Mouse (Mus musculus) cerebellum, adult 18-20 months (tissue): ENCODE results near the gene Trib3.
"Not testable (repeated sequence)": the region's sequence is repeated elsewhere in the genome, so short reads cannot be mapped to it uniquely, and the experiment has no call there.

Source experiments
- DNase-seq, 2 experiments: peaks; one replicate each; pipeline ENCODE4 v3.0.0; 2021

Gene Trib3

GRCm38 (mm10) chr2:152343329-152344213, at the start of gene Trib3:
Gene Trib3, minus strand, starts transcription at chr2:152344032.
- peak; percentile 82 to 84 for DNase-seq

- no peak for DNase-seq
Observed at GRCm38 (mm10) chr2:152393225-152394017, 49.6 kb upstream of the Trib3 start.

GRCm38 (mm10) chr2:152392786-152393185, 49.0 kb upstream of the Trib3 start:
- DNase-seq: peak; percentile 57 to 61

- no peak for DNase-seq
Observed at GRCm38 (mm10) chr2:152384191-152384590, 40.4 kb upstream of the Trib3 start.

GRCm38 (mm10) chr2:152376345-152376741, 32.5 kb upstream of the Trib3 start, which contains the start of gene Nrsn2:
Gene Nrsn2, minus strand, starts transcription at chr2:152376638.
- no peak for DNase-seq

- DNase-seq: no peak
Observed at GRCm38 (mm10) chr2:152375652-152376344, 32.0 kb upstream of the Trib3 start.

GRCm38 (mm10) chr2:152373547-152373946, 29.7 kb upstream of the Trib3 start:
- no peak for DNase-seq

GRCm38 (mm10) chr2:152372661-152373060, 28.8 kb upstream of the Trib3 start:
- DNase-seq: no peak

GRCm38 (mm10) chr2:152372104-152372503, 28.3 kb upstream of the Trib3 start:
- DNase-seq: no peak

- DNase-seq: peak; percentile 48 to 62
Observed at GRCm38 (mm10) chr2:152368532-152369140, 24.8 kb upstream of the Trib3 start.

- DNase-seq: no peak
Observed at GRCm38 (mm10) chr2:152367917-152368316, 24.1 kb upstream of the Trib3 start.

- peak; percentile 70 to 72 for DNase-seq
Observed at GRCm38 (mm10) chr2:152363245-152364147, 19.7 kb upstream of the Trib3 start.

GRCm38 (mm10) chr2:152361193-152361592, 17.4 kb upstream of the Trib3 start:
- no peak for DNase-seq

GRCm38 (mm10) chr2:152360271-152360775, 16.5 kb upstream of the Trib3 start:
- no peak for DNase-seq

- no peak for DNase-seq
Observed at GRCm38 (mm10) chr2:152359616-152360015, 15.8 kb upstream of the Trib3 start.

GRCm38 (mm10) chr2:152358977-152359376, 15.1 kb upstream of the Trib3 start:
- DNase-seq: not testable (repeated sequence)

- no peak for DNase-seq
Observed at GRCm38 (mm10) chr2:152357254-152357653, 13.4 kb upstream of the Trib3 start.

- DNase-seq: no peak
Observed at GRCm38 (mm10) chr2:152349842-152350540, 6.2 kb upstream of the Trib3 start.

- no peak for DNase-seq
Observed at GRCm38 (mm10) chr2:152349205-152349604, 5.4 kb upstream of the Trib3 start.

GRCm38 (mm10) chr2:152347722-152348121, 3.9 kb upstream of the Trib3 start:
- DNase-seq: no peak
